Comparison of ENCODE assay signal across 21 mouse cellular contexts in genomic region chr11:121695304-121696064, GRCm38 (mm10). TPM values are rescaled to one million over a fixed set of nuclear protein-coding genes. Genes with fewer than 3 reads are reported as not detected.
DNase-seq lines count a peak whose midpoint lies in the region; ATAC-seq and TF ChIP-seq lines count a peak whose summit lies in the region.
"Had no signal": no experiment of that assay in that cellular context is flagged by ENCODE, and none has a peak within 500 bp of the region (broad histone marks: within the 10 kb centered on the region; RNA-seq: fewer than 3 reads in every experiment).

No protein-coding gene starts in this region.

- H3K36me3 ChIP-seq in limb, embryonic 13.5 days: no peaks in the 10 kb centered on the region
- H3K36me3 ChIP-seq in limb, embryonic 10.5 days: no peaks in the 10 kb centered on the region
- H3K36me3 ChIP-seq in E14TG2a.4 (ENCODE audit: insufficient read depth, low read length): no peaks in the 10 kb centered on the region
- H3K36me3 ChIP-seq: heart, embryonic 10.5 days; liver, embryonic 13.5 days; lung, embryonic 15.5 days; midbrain, embryonic 10.5 days; neural tube, embryonic 15.5 days had no signal

- no peaks in the 10 kb centered on the region for H3K27me3 ChIP-seq in limb, embryonic 13.5 days
- H3K27me3 ChIP-seq in limb, embryonic 10.5 days (ENCODE audit: low read depth, poor library complexity, severe bottlenecking): peaks cover 5% of the 10 kb centered on the region
- peaks cover 20% of the 10 kb centered on the region for H3K27me3 ChIP-seq in E14TG2a.4 (ENCODE audit: insufficient read depth, low read length)
- H3K27me3 ChIP-seq: lung, embryonic 15.5 days; neural tube, embryonic 15.5 days had no signal

- peak; percentile 47 for TF ChIP-seq CTCF in E14TG2a.4 (conservative IDR thresholded peaks at IDR 0.05; ENCODE audit: low read length)

- 78% methylated on average over 5 of the region's 5 CpGs for WGBS in limb, embryonic 13.5 days
- 85% methylated on average over 5 of the region's 5 CpGs for WGBS in limb, embryonic 10.5 days

- peak; percentile 11; the same call in 1 of the 2 replicates for ATAC-seq in limb, embryonic 13.5 days (ENCODE audit: low FRiP score, low read depth)
- peak; percentile 54 to 60; a peak in 3 of 4 replicates for ATAC-seq in hematopoietic stem cell, adult 5-6 weeks (replicated peaks in 1 of 2; ENCODE audit: insufficient read depth in 1 of 2, low FRiP score in 2 of 2, low TSS enrichment in 1 of 2, low read depth in 1 of 2, poor library complexity in 2 of 2, severe bottlenecking in 2 of 2)
- ATAC-seq: forebrain, embryonic 14.5 days had no signal

- no peak overlapping the region for H3K9ac ChIP-seq in limb, embryonic 13.5 days
- H3K9ac ChIP-seq: liver, embryonic 13.5 days; lung, embryonic 15.5 days; neural tube, embryonic 15.5 days had no signal

- no peak overlapping the region for H3K4me3 ChIP-seq in limb, embryonic 13.5 days
- H3K4me3 ChIP-seq in limb, embryonic 10.5 days: no peak overlapping the region
- H3K4me3 ChIP-seq in E14TG2a.4 (replicated peaks; ENCODE audit: low read length): no peak overlapping the region
- H3K4me3 ChIP-seq: heart, embryonic 10.5 days; liver, embryonic 13.5 days; lung, embryonic 15.5 days; midbrain, embryonic 10.5 days; neural tube, embryonic 15.5 days had no signal

- no peak overlapping the region for H3K4me2 ChIP-seq in limb, embryonic 13.5 days (replicated peaks)
- H3K4me2 ChIP-seq: liver, embryonic 13.5 days; lung, embryonic 15.5 days; neural tube, embryonic 15.5 days had no signal

- H3K27ac ChIP-seq in limb, embryonic 13.5 days: no peak overlapping the region
- H3K27ac ChIP-seq in limb, embryonic 10.5 days: no peak overlapping the region
- H3K27ac ChIP-seq: heart, embryonic 10.5 days; liver, embryonic 13.5 days; lung, embryonic 15.5 days; midbrain, embryonic 10.5 days; neural tube, embryonic 15.5 days had no signal

- no peak for DNase-seq in limb, embryonic 10.5 days (ENCODE audit: low spot score)
- peak; percentile 51 for DNase-seq in R1 (ENCODE audit: low read depth, low spot score)
- no peak for DNase-seq in B cell, adult 2 months
- DNase-seq in spleen, postnatal 4 days (ENCODE audit: low spot score in 2 of 2): no peak
- DNase-seq in yolk sac, embryonic 10.5 days (ENCODE audit: low spot score): no peak
- DNase-seq: adrenal gland, adult 2 months; cerebellum, adult 11-12 months; cerebellum, postnatal 10 days; gastrocnemius, postnatal 25 days; kidney, adult 18-20 months; liver, embryonic 13.5 days; lung, postnatal 36 days; right cerebral cortex, postnatal 14 days had no signal

- no peaks in the 10 kb centered on the region for H3K4me1 ChIP-seq in limb, embryonic 13.5 days
- H3K4me1 ChIP-seq in limb, embryonic 10.5 days: no peaks in the 10 kb centered on the region
- peaks cover 26% of the 10 kb centered on the region; the same call in 1 of the 2 replicates for H3K4me1 ChIP-seq in E14TG2a.4 (replicated peaks; ENCODE audit: low read depth, low read length)
- H3K4me1 ChIP-seq: heart, embryonic 10.5 days; liver, embryonic 13.5 days; lung, embryonic 15.5 days; neural tube, embryonic 15.5 days had no signal

- no peaks in the 10 kb centered on the region for H3K9me3 ChIP-seq in limb, embryonic 13.5 days
- H3K9me3 ChIP-seq in limb, embryonic 10.5 days (replicated peaks): no peaks in the 10 kb centered on the region
- no peaks in the 10 kb centered on the region for H3K9me3 ChIP-seq in E14TG2a.4 (ENCODE audit: low read length)
- H3K9me3 ChIP-seq: heart, embryonic 10.5 days; liver, embryonic 13.5 days; lung, embryonic 15.5 days; midbrain, embryonic 10.5 days; neural tube, embryonic 15.5 days had no signal

RNA-seq across cellular contexts. Expression of gene Metrnl, which starts 5.9 kb away (rescaled TPM):
- 18.5 and 18.9 TPM in 2 replicates for polyA plus RNA-seq in limb, embryonic 13.5 days (2015; fragmentation: Nextera tagmentation; extraction: Ambion mirVana)
- 2.4 and 3.9 TPM in 2 replicates for polyA plus RNA-seq in limb, embryonic 10.5 days (2016; fragmentation: Nextera tagmentation; extraction: Ambion mirVana)
- 9.2 and 12.2 TPM in 2 replicates for total RNA-seq in hematopoietic stem cell, adult 5-6 weeks (2017)

RNA-seq across cellular contexts. Expression of gene B3gntl1, which starts 22.5 kb away (rescaled TPM):
- 8.8 and 10.3 TPM in 2 replicates for polyA plus RNA-seq in limb, embryonic 13.5 days (2015; fragmentation: Nextera tagmentation; extraction: Ambion mirVana)
- 7.1 and 7.9 TPM in 2 replicates for polyA plus RNA-seq in limb, embryonic 10.5 days (2016; fragmentation: Nextera tagmentation; extraction: Ambion mirVana)
- 14.2 and 24.0 TPM in 2 replicates for total RNA-seq in hematopoietic stem cell, adult 5-6 weeks (2017)
